Mouse (Mus musculus): ENCODE data around the gene Fdxr.

GRCm38 (mm10) chr11:115300745-115301144, 23.9 kb upstream of the Fdxr start:
- TF ChIP-seq CTCF (IDR thresholded peaks at IDR 0.05; ENCODE audit: low read depth) (no peak), EP300 (IDR thresholded peaks at IDR 0.05; ENCODE audit: low read depth) (no peak)
